Mouse (Mus musculus) MEL (cell line): ENCODE data around the gene Casr. TPM values are rescaled to one million over a fixed set of nuclear protein-coding genes. Genes with fewer than 3 reads are reported as not detected.

Source experiments
- DNase-seq: peaks from one replicate; pipeline ENCODE4 v3.0.0; 2011; ENCODE audit warnings: low read depth, low spot score
- H3K27ac ChIP-seq: 2 replicates; pipeline ENCODE4 v1.5.1; 2012; ENCODE audit warnings: low read depth, mild to moderate bottlenecking, control low read depth, low read length, moderate library complexity; ENCODE audit not compliant: control insufficient read depth
- H3K27me3 ChIP-seq, 2 experiments: fragments of 150-350 bp in 1 of 2; sonication (generic) in 1 of 2; 2 replicates each; pipeline ENCODE4 v1.6.1; 2012; ENCODE audit warnings: low read length in 2 of 2, mild to moderate bottlenecking in 2 of 2, improper control_type of control experiment in 1 of 2, moderate library complexity in 1 of 2; ENCODE audit not compliant: insufficient read depth in 2 of 2, control insufficient read depth in 1 of 2
- H3K36me3 ChIP-seq, 2 experiments: 2 replicates each; pipeline ENCODE4 v1.6.1; 2012 to 2014; ENCODE audit warnings: low read length in 2 of 2, improper control_type of control experiment in 1 of 2, inconsistent platforms in 1 of 2, mild to moderate bottlenecking in 1 of 2; ENCODE audit not compliant: insufficient read depth in 2 of 2, control insufficient read depth in 1 of 2
- H3K4me1 ChIP-seq, 2 experiments: fragments of 150-350 bp in 1 of 2; sonication (generic) in 1 of 2; 2 replicates each; pipeline ENCODE4 v1.6.1; 2012; ENCODE audit warnings: low read length in 2 of 2, improper control_type of control experiment in 1 of 2, mild to moderate bottlenecking in 1 of 2; ENCODE audit not compliant: insufficient read depth in 2 of 2, control insufficient read depth in 1 of 2
- H3K4me3 ChIP-seq, 2 experiments: fragments of 150-350 bp in 1 of 2; sonication (generic) in 1 of 2; 2 replicates each; pipeline ENCODE4 v1.5.1; 2012; ENCODE audit warnings: low read depth in 2 of 2, low read length in 2 of 2, mild to moderate bottlenecking in 2 of 2, moderate library complexity in 2 of 2, control low read depth in 1 of 2, improper control_type of control experiment in 1 of 2; ENCODE audit not compliant: control insufficient read depth in 1 of 2, insufficient read depth in 1 of 2
- H3K79me2 ChIP-seq: 2 replicates; pipeline ENCODE4 v1.6.1; 2012; ENCODE audit warnings: mild to moderate bottlenecking, low read length, moderate library complexity; ENCODE audit not compliant: control insufficient read depth, poor library complexity, insufficient read depth
- H3K9ac ChIP-seq: 2 replicates; pipeline ENCODE4 v1.6.1; 2012; ENCODE audit warnings: low read depth, mild to moderate bottlenecking, control low read depth, low read length, moderate library complexity; ENCODE audit not compliant: control insufficient read depth, poor library complexity, severe bottlenecking
- H3K9me3 ChIP-seq: fragments of 150-350 bp; sonication (generic); replicated peaks from 2 replicates; pipeline ENCODE4 v1.6.1; 2012; ENCODE audit warnings: mild to moderate bottlenecking, low read length, improper control_type of control experiment, moderate library complexity; ENCODE audit not compliant: insufficient read depth
- CHD1 ChIP-seq: IDR thresholded peaks from 2 replicates; pipeline ENCODE4 v1.6.1; 2012; ENCODE audit warnings: low read depth, mild to moderate bottlenecking, inconsistent platforms, low read length, improper control_type of control experiment
- CHD2 ChIP-seq: IDR thresholded peaks from 2 replicates; pipeline ENCODE4 v1.6.1; 2011; ENCODE audit warnings: low read length, improper control_type of control experiment
- CTCF ChIP-seq, 3 experiments: IDR thresholded peaks in 2 of 3; conservative IDR thresholded peaks in 1 of 3; 2 replicates each; pipeline ENCODE4 v1.5.1; 2011 to 2012; ENCODE audit warnings: low read length in 3 of 3, low read depth in 2 of 3, mild to moderate bottlenecking in 2 of 3, improper control_type of control experiment in 1 of 3, inconsistent platforms in 1 of 3, mixed read lengths in 1 of 3, moderate library complexity in 1 of 3; ENCODE audit not compliant: control insufficient read depth in 1 of 3, insufficient read depth in 1 of 3, poor library complexity in 1 of 3, severe bottlenecking in 1 of 3
- EP300 ChIP-seq, 2 experiments: IDR thresholded peaks; 2 replicates each; pipeline ENCODE4 v1.6.1; 2011; ENCODE audit warnings: improper control_type of control experiment in 2 of 2, low read length in 2 of 2, low read depth in 1 of 2, mild to moderate bottlenecking in 1 of 2
- ETS1 ChIP-seq: IDR thresholded peaks from 2 replicates; pipeline ENCODE4 v1.6.1; 2012; ENCODE audit warnings: low read depth, mild to moderate bottlenecking, inconsistent platforms, low read length, improper control_type of control experiment, moderate library complexity
- GABPA ChIP-seq: IDR thresholded peaks from 2 replicates; pipeline ENCODE4 v1.6.1; 2012; ENCODE audit warnings: low read depth, mild to moderate bottlenecking, inconsistent platforms, low read length, improper control_type of control experiment, moderate library complexity
- GATA1 ChIP-seq: IDR thresholded peaks from 2 replicates; pipeline ENCODE4 v1.6.1; 2011; ENCODE audit warnings: low read depth, low read length, improper control_type of control experiment
- JUND ChIP-seq: IDR thresholded peaks from 2 replicates; pipeline ENCODE4 v1.6.1; 2011; ENCODE audit warnings: low read depth, mild to moderate bottlenecking, improper control_type of control experiment, low read length
- KAT2A ChIP-seq: conservative IDR thresholded peaks from 2 replicates; pipeline ENCODE4 v1.6.1; 2012; ENCODE audit warnings: low read depth, low read length, improper control_type of control experiment, inconsistent platforms
- MAFK ChIP-seq: IDR thresholded peaks from 2 replicates; pipeline ENCODE4 v1.6.1; 2011; ENCODE audit warnings: low read depth, mild to moderate bottlenecking, low read length, improper control_type of control experiment, borderline replicate concordance
- MEF2A ChIP-seq: IDR thresholded peaks from 2 replicates; pipeline ENCODE4 v1.6.1; 2014; ENCODE audit warnings: low read depth, mild to moderate bottlenecking, inconsistent platforms, low read length, improper control_type of control experiment; ENCODE audit not compliant: poor library complexity, insufficient replicate concordance, severe bottlenecking; ENCODE audit errors: extremely low read depth
- MYB ChIP-seq: IDR thresholded peaks from 2 replicates; pipeline ENCODE4 v1.6.1; 2011; ENCODE audit warnings: mild to moderate bottlenecking, low read depth, low read length, improper control_type of control experiment
- MYC ChIP-seq: IDR thresholded peaks from 2 replicates; pipeline ENCODE4 v1.6.1; 2011; ENCODE audit warnings: low read depth, mild to moderate bottlenecking, low read length, improper control_type of control experiment, moderate library complexity
- NELFE ChIP-seq: IDR thresholded peaks from 2 replicates; pipeline ENCODE4 v1.6.1; 2011; ENCODE audit warnings: low read depth, low read length, improper control_type of control experiment
- NRF1 ChIP-seq: IDR thresholded peaks from 2 replicates; pipeline ENCODE4 v1.6.1; 2014; ENCODE audit warnings: low read depth, mild to moderate bottlenecking, inconsistent platforms, low read length, improper control_type of control experiment, moderate library complexity; ENCODE audit not compliant: poor library complexity, insufficient read depth, severe bottlenecking
- POLR2A ChIP-seq, 2 experiments: IDR thresholded peaks; 2 replicates each; pipeline ENCODE4 v1.6.1; 2011 to 2012; ENCODE audit warnings: low read length in 2 of 2, mild to moderate bottlenecking in 2 of 2, control low read depth in 1 of 2, improper control_type of control experiment in 1 of 2, low read depth in 1 of 2, moderate library complexity in 1 of 2; ENCODE audit not compliant: control insufficient read depth in 1 of 2, insufficient read depth in 1 of 2, poor library complexity in 1 of 2
- POLR2AphosphoS2 ChIP-seq: IDR thresholded peaks from 2 replicates; pipeline ENCODE4 v1.6.1; 2011; ENCODE audit warnings: low read length, improper control_type of control experiment
- RAD21 ChIP-seq: IDR thresholded peaks from 2 replicates; pipeline ENCODE4 v1.6.1; 2011; ENCODE audit warnings: mild to moderate bottlenecking, low read depth, low read length, improper control_type of control experiment
- RCOR1 ChIP-seq: IDR thresholded peaks from 2 replicates; pipeline ENCODE4 v1.6.1; 2012; ENCODE audit warnings: low read depth, mild to moderate bottlenecking, inconsistent platforms, low read length, improper control_type of control experiment
- TAL1 ChIP-seq: IDR thresholded peaks from 2 replicates; pipeline ENCODE4 v1.6.1; 2012; ENCODE audit warnings: mild to moderate bottlenecking, inconsistent platforms, low read length, moderate library complexity, mixed read lengths
- TCF12 ChIP-seq: IDR thresholded peaks from 2 replicates; pipeline ENCODE4 v1.6.1; 2014; ENCODE audit warnings: low read depth, mild to moderate bottlenecking, inconsistent platforms, low read length, improper control_type of control experiment, moderate library complexity
- USF1 ChIP-seq: IDR thresholded peaks from 2 replicates; pipeline ENCODE4 v1.6.1; 2014; ENCODE audit warnings: low read depth, mild to moderate bottlenecking, inconsistent platforms, low read length, improper control_type of control experiment, moderate library complexity
- USF2 ChIP-seq, 2 experiments: IDR thresholded peaks; 2 replicates each; pipeline ENCODE4 v1.6.1; 2011 to 2012; ENCODE audit warnings: improper control_type of control experiment in 2 of 2, low read length in 2 of 2, borderline replicate concordance in 1 of 2, inconsistent platforms in 1 of 2, low read depth in 1 of 2, mild to moderate bottlenecking in 1 of 2; ENCODE audit not compliant: insufficient read depth in 1 of 2
- ZKSCAN1 ChIP-seq: IDR thresholded peaks from 2 replicates; pipeline ENCODE4 v1.6.1; 2012; ENCODE audit warnings: low read depth, mild to moderate bottlenecking, inconsistent platforms, low read length, improper control_type of control experiment, moderate library complexity
- ZNF384 ChIP-seq: IDR thresholded peaks from 2 replicates; pipeline ENCODE4 v1.6.1; 2012; ENCODE audit warnings: low read depth, mild to moderate bottlenecking, inconsistent platforms, low read length, improper control_type of control experiment
- polyA plus RNA-seq, 2 experiments: library from polyadenylated mRNA; stranded (reverse) in 1 of 2; unstranded in 1 of 2; fragments of >175 nt in 1 of 2; fragments of >200 nt in 1 of 2; gene quantifications; 2 replicates each; pipeline versions ENCODE4 v1.2.1 to v1.2.4; 2012; ENCODE audit warnings: low replicate concordance in 2 of 2, low read depth in 1 of 2; ENCODE audit not compliant: insufficient read length in 2 of 2, insufficient read depth in 1 of 2, missing spikeins in 1 of 2
- total RNA-seq: library from RNA; depleted of rRNA; stranded (reverse); fragments of 300-350 nt; gene quantifications from 2 replicates; pipeline ENCODE4 v1.2.3, GENCODE M21; 2012

Gene Casr
- total and polyA plus RNA-seq, 3 experiments: not detected

DNA sequence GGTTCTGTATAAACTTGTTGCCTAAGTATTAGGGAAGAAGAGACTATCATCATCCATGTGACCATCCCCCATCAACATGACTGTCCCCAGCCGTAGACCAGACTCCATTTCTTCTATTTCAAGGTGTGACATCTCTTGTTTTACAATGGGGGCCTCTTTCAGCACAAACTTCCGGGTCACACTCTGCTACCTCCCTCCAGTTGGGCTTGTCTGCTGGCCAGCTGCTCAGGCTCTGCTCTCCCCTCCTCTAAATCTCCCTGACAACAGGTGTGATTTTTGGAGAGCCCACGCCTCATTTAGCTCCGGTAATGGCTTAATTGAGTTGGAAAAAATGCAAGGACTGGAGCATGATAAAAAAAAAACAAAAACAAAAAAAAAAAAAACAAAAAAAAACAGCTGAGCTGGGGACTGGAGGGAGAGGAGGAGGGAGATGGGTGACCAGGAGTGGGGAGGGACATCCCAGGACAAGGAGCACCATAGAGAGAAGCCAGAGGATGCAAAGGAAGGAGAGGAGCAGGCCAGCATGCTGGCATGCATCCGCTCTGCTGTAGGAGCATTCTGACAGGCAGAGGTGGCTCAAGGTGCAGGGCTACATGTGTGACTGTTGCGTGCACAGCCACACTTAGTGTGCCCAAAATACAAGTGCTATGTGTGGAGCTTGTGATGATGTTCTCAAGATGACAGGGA, 35.2 kb downstream of the Casr start:
- no peak for TF ChIP-seq MAFK
- no peak for TF ChIP-seq GABPA
- TF ChIP-seq TAL1: no peak
- no peak for TF ChIP-seq JUND
- no peak for TF ChIP-seq NRF1
- no peak for TF ChIP-seq MYB
- TF ChIP-seq RAD21: no peak
- no peak for TF ChIP-seq RCOR1
- TF ChIP-seq TCF12: no peak
- no peak for TF ChIP-seq POLR2A (IDR thresholded peaks at IDR 0.05; ENCODE audit: control insufficient read depth in 1 of 2, insufficient read depth in 1 of 2, low read depth in 1 of 2, low read length in 2 of 2, poor library complexity in 1 of 2)
- TF ChIP-seq KAT2A: no peak
- no peak for TF ChIP-seq ZKSCAN1
- no peak for TF ChIP-seq USF2 (IDR thresholded peaks at IDR 0.05; ENCODE audit: borderline replicate concordance in 1 of 2, insufficient read depth in 1 of 2, low read depth in 1 of 2, low read length in 2 of 2)
- H3K27me3 ChIP-seq: peaks cover 0 to 1% of the 10 kb centered on the region in 2 experiments; a peak in 1 of 4 replicates
- H3K9me3 ChIP-seq: no peaks in the 10 kb centered on the region
- H3K79me2 ChIP-seq: no peaks in the 10 kb centered on the region
- no peak overlapping the region for H3K27ac ChIP-seq
- DNase-seq: no peak
- H3K36me3 ChIP-seq: no peaks in the 10 kb centered on the region
- no peaks in the 10 kb centered on the region for H3K4me1 ChIP-seq
- H3K4me3 ChIP-seq: no peak overlapping the region
- H3K9ac ChIP-seq: no peak overlapping the region

DNA sequence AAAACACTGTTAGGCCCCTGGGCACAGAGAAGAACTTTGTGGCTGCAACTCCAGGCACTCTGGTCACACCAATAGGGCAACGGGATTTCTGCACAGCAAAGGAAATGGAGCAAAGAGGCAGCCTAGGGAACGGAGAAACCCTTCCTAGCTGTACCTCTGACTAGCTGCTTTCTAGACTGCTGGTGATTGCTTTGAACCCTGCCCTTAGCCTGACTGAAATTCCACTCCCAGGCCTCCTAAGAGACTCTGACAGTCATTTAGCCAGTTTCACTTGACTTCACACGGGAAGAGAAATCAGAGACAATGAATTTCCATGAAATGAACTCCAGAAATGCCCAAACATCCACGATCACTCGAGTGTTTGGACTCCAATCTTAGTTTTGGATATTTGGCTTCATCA, 38.8 kb downstream of the Casr start:
- no peak for DNase-seq
- TF ChIP-seq TCF12: no peak
- no peak for TF ChIP-seq POLR2AphosphoS2
- TF ChIP-seq TAL1: no peak
- no peak for TF ChIP-seq USF1
- no peak for TF ChIP-seq USF2 (IDR thresholded peaks at IDR 0.05; ENCODE audit: borderline replicate concordance in 1 of 2, insufficient read depth in 1 of 2, low read depth in 1 of 2, low read length in 2 of 2)
- TF ChIP-seq CTCF (IDR thresholded peaks at IDR 0.05 in 2 of 3, conservative IDR thresholded peaks at IDR 0.05 in 1 of 3; ENCODE audit: control insufficient read depth in 1 of 3, insufficient read depth in 1 of 3, low read depth in 2 of 3, low read length in 3 of 3, poor library complexity in 1 of 3, severe bottlenecking in 1 of 3): no peak
- TF ChIP-seq GATA1: no peak
- TF ChIP-seq NRF1: no peak
- no peak for TF ChIP-seq CHD2
- no peak for TF ChIP-seq MEF2A
- no peak for TF ChIP-seq CHD1
- TF ChIP-seq ZNF384: no peak
- no peak for TF ChIP-seq NELFE
- TF ChIP-seq MAFK: no peak
- TF ChIP-seq MYC: no peak
- no peak for TF ChIP-seq ETS1
- no peak for TF ChIP-seq EP300 (IDR thresholded peaks at IDR 0.05; ENCODE audit: low read depth in 1 of 2, low read length in 2 of 2)
- TF ChIP-seq ZKSCAN1: no peak
- H3K36me3 ChIP-seq: no peaks in the 10 kb centered on the region
- no peak overlapping the region for H3K4me3 ChIP-seq
- no peak overlapping the region for H3K27ac ChIP-seq
- H3K27me3 ChIP-seq: peaks cover 0 to 1% of the 10 kb centered on the region in 2 experiments; a peak in 1 of 4 replicates
- H3K9me3 ChIP-seq: no peaks in the 10 kb centered on the region
- no peaks in the 10 kb centered on the region for H3K79me2 ChIP-seq
- H3K4me1 ChIP-seq: no peaks in the 10 kb centered on the region
- no peak overlapping the region for H3K9ac ChIP-seq
